Mouse (Mus musculus) neural tube, embryonic 14.5 days (tissue): ENCODE measurements around the gene Sestd1. TPM values are rescaled to one million over a fixed set of nuclear protein-coding genes. Genes with fewer than 3 reads are reported as not detected.

Experiments
- ATAC-seq: fragments of 200-750 bp; cut with Nextera tagmentation; 2 replicates; pipeline ENCODE4 v1.8.0; 2017; ENCODE audit warnings: low read depth, mild to moderate bottlenecking, moderate TSS enrichment, moderate library complexity
- H3K27ac ChIP-seq: fragments of 300-500 bp; sonication (generic); 2 replicates; pipeline ENCODE4 v1.5.1; 2014; ENCODE audit warnings: low read depth, mild to moderate bottlenecking, control low read depth, low read length, moderate library complexity, mixed read lengths
- H3K27me3 ChIP-seq: fragments of 300-500 bp; sonication (generic); 2 replicates; pipeline ENCODE4 v1.6.1; 2014; ENCODE audit warnings: low read length; ENCODE audit not compliant: control insufficient read depth, insufficient read depth
- H3K36me3 ChIP-seq: fragments of 300-500 bp; sonication (generic); 2 replicates; pipeline ENCODE4 v1.6.1; 2014; ENCODE audit warnings: low read length, mixed read lengths; ENCODE audit not compliant: control insufficient read depth, insufficient read depth
- H3K4me1 ChIP-seq: fragments of 300-500 bp; sonication (generic); 2 replicates; pipeline ENCODE4 v1.6.1; 2014; ENCODE audit warnings: low read length; ENCODE audit not compliant: control insufficient read depth, insufficient read depth
- H3K4me2 ChIP-seq: fragments of 300-500 bp; sonication (generic); 2 replicates; pipeline ENCODE4 v1.6.1; 2014; ENCODE audit warnings: mild to moderate bottlenecking, low read depth, low read length, control low read depth
- H3K4me3 ChIP-seq: fragments of 300-500 bp; sonication (generic); 2 replicates; pipeline ENCODE4 v1.5.1; 2014; ENCODE audit warnings: low read depth, low read length, control low read depth, mixed read lengths
- H3K9ac ChIP-seq: fragments of 300-500 bp; sonication (generic); replicated peaks from 2 replicates; pipeline ENCODE4 v1.6.1; 2014; ENCODE audit warnings: low read depth, mild to moderate bottlenecking, control low read depth, low read length, mixed read lengths
- H3K9me3 ChIP-seq: fragments of 300-500 bp; sonication (generic); 2 replicates; pipeline ENCODE4 v1.6.1; 2016; ENCODE audit warnings: low read length; ENCODE audit not compliant: control insufficient read depth
- WGBS: fragments of 180-500 bp; shearing (Covaris S2); extraction: QIAGEN DNeasy Blood & Tissue Kit; methylation state at CpG from one replicate; pipeline ENCODE4 v1.1.7; 2014; 5-methylcytosine and 5-hydroxymethylcytosine counted together
- polyA plus RNA-seq: library from polyadenylated mRNA; unstranded; fragments of >200 nt; fragmentation: Nextera tagmentation; extraction: Ambion mirVana; gene quantifications from 2 replicates; pipeline ENCODE4 v1.2.1, GENCODE M21; 2014

Sestd1 gene
- polyA plus RNA-seq, 1 experiment from 2014 or later, result 49.0 TPM

DNA sequence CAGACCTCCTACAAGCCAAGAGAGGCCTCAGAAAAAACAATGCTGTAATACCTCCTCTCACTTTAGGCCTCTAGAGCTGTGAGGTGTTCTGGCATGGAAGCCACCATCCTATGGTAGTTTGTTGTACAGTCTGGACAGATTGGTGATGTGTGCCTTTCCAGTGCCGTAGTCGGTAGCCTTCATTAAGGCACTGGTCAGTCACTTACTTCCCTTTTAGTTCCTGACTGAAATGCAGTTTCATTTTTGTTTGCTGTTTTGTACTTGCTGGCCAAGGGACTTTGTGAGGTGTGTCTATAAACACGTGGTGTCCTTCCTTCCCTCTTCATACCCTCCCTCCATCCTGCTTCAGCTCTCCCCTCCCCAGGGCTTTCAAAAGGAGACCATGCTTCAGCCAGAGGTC lies 24.1 kb upstream of the Sestd1 start:
- H3K4me3 ChIP-seq, result no peak overlapping the region
- H3K4me2 ChIP-seq, result no peak overlapping the region
- WGBS, result 77% methylated on average over 3 of the region's 3 CpGs

DNA sequence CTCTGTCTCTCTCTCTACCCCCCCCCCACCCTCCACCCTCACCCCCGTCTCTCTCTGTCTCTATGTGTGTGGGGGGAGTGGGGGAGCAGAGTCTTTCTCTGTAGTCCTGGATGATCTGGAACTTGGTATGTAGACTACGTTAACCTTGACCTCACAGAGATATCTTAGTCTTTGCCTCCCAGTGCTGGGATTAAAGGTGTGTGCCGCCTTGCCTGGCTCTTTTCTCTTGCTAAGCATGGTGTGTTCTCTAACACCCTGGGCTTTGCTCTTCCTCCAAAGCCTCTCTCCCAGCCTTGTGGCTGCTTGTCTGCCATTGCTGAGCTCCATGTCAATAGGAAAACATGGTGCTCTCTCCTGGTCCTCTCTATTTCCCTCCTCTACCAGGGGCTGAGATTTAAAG lies 23.3 kb upstream of the Sestd1 start:
- ATAC-seq, result no peak
- Histone ChIP-seq H3K27ac (no peak overlapping the region), H3K4me2 (no peak overlapping the region), H3K9me3 (no peaks in the 10 kb centered on the region), H3K4me1 (no peaks in the 10 kb centered on the region), H3K27me3 (no peaks in the 10 kb centered on the region), H3K36me3 (no peaks in the 10 kb centered on the region), H3K4me3 (no peak overlapping the region), H3K9ac (no peak overlapping the region)
- WGBS, result 82% methylated on average over 3 of the region's 3 CpGs

More for the DNA sequence above, 24.1 kb upstream of the Sestd1 start:
- Histone ChIP-seq H3K4me1 (no peaks in the 10 kb centered on the region), H3K27me3 (no peaks in the 10 kb centered on the region), H3K9ac (no peak overlapping the region), H3K27ac (no peak overlapping the region), H3K9me3 (no peaks in the 10 kb centered on the region), H3K36me3 (no peaks in the 10 kb centered on the region)
- no peak for ATAC-seq

- no peak overlapping the region for H3K9ac ChIP-seq
- no peak for ATAC-seq
- H3K4me2 ChIP-seq, result no peak overlapping the region
- 74% methylated on average over 6 of the region's 6 CpGs for WGBS
- H3K4me3 ChIP-seq, result no peak overlapping the region
- H3K27ac ChIP-seq, result no peak overlapping the region
- no peaks in the 10 kb centered on the region for H3K36me3 ChIP-seq
- H3K9me3 ChIP-seq, result no peaks in the 10 kb centered on the region
- no peaks in the 10 kb centered on the region for H3K4me1 ChIP-seq
- H3K27me3 ChIP-seq, result no peaks in the 10 kb centered on the region
Observed at GRCm38 (mm10) chr2:77302655-77303348, 22.4 kb upstream of the Sestd1 start.

- H3K4me3 ChIP-seq, result no peak overlapping the region
- 67% methylated on average over 9 of the region's 9 CpGs for WGBS
- no peak for ATAC-seq
- no peaks in the 10 kb centered on the region for H3K9me3 ChIP-seq
- no peaks in the 10 kb centered on the region for H3K4me1 ChIP-seq
- no peak overlapping the region for H3K4me2 ChIP-seq
- H3K9ac ChIP-seq, result no peak overlapping the region
- no peak overlapping the region for H3K27ac ChIP-seq
- no peaks in the 10 kb centered on the region for H3K36me3 ChIP-seq
- H3K27me3 ChIP-seq, result no peaks in the 10 kb centered on the region
Observed at GRCm38 (mm10) chr2:77301687-77302389, 21.4 kb upstream of the Sestd1 start.

GRCm38 (mm10) chr2:77289701-77290100 lies 9.3 kb upstream of the Sestd1 start:
- no peaks in the 10 kb centered on the region for H3K9me3 ChIP-seq
- H3K36me3 ChIP-seq, result no peaks in the 10 kb centered on the region
- H3K9ac ChIP-seq, result no peak overlapping the region
- no peaks in the 10 kb centered on the region for H3K27me3 ChIP-seq
- H3K4me1 ChIP-seq, result no peaks in the 10 kb centered on the region
- H3K27ac ChIP-seq, result no peak overlapping the region
- no peak overlapping the region for H3K4me3 ChIP-seq
- H3K4me2 ChIP-seq, result no peak overlapping the region
- no peak for ATAC-seq
- 70% methylated on average over 6 of the region's 6 CpGs for WGBS

DNA sequence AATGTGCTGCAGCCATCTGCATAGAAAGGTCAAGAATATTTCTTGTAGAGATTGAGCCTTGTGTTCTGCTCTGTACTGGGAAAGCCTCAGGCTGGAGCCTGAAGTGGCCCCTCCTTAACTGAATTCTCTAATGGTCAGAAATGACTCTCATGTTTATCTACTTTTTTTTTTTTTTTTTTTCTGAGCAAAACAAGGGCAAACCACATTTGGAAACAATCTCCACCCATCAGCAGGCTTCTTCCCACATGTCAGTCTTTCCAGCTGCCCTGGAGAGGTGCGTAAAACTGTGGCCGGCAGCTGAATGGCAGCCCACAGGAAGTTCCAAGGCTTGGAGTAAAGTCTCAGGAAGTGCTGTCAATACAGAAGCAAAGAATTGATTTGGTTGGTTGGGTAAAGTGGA lies 6.4 kb upstream of the Sestd1 start:
- no peak overlapping the region for H3K27ac ChIP-seq
- no peak overlapping the region for H3K9ac ChIP-seq
- no peaks in the 10 kb centered on the region for H3K4me1 ChIP-seq
- no peak for ATAC-seq
- no peak overlapping the region for H3K4me3 ChIP-seq
- H3K27me3 ChIP-seq, result no peaks in the 10 kb centered on the region
- WGBS, result 62% methylated on average over 2 of the region's 2 CpGs
- no peaks in the 10 kb centered on the region for H3K36me3 ChIP-seq
- no peak overlapping the region for H3K4me2 ChIP-seq
- no peaks in the 10 kb centered on the region for H3K9me3 ChIP-seq

DNA sequence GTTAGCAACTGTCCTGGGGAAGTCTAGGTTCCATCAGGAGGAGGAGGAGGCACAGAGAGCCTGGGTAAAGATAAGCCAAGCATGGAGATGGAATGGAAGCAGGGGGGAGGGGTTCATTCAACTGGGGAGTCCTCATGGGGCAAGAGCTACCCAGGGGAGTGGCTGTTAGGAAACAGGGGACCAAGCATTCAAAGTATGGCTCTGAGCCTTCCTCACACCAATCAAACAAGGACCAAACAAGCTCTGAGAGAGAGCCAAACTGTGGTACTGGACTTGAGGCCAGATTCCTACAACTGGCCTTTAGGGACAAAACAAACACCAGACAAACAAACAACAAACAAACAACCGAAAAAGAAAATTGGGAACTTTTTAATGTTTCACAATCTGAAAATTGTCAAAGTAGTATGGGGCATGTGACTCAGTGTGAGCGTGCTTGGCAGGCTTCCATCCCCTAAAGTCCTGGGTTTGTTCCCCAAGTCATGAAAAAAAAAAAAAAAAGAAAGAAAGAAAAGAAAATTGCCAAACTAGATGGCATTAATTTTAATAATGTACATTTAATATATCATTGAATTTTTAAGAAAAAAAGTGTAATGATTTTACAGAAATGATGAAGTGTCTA lies 4.0 kb upstream of the Sestd1 start:
- Histone ChIP-seq H3K27ac (no peak overlapping the region), H3K4me2 (no peak overlapping the region), H3K4me3 (no peak overlapping the region), H3K9ac (no peak overlapping the region), H3K27me3 (no peaks in the 10 kb centered on the region), H3K4me1 (peaks cover 3% of the 10 kb centered on the region; the same call in 1 of the 2 replicates), H3K9me3 (no peaks in the 10 kb centered on the region), H3K36me3 (no peaks in the 10 kb centered on the region)
- 88% methylated on average over 2 of the region's 2 CpGs for WGBS
- no peak for ATAC-seq

DNA sequence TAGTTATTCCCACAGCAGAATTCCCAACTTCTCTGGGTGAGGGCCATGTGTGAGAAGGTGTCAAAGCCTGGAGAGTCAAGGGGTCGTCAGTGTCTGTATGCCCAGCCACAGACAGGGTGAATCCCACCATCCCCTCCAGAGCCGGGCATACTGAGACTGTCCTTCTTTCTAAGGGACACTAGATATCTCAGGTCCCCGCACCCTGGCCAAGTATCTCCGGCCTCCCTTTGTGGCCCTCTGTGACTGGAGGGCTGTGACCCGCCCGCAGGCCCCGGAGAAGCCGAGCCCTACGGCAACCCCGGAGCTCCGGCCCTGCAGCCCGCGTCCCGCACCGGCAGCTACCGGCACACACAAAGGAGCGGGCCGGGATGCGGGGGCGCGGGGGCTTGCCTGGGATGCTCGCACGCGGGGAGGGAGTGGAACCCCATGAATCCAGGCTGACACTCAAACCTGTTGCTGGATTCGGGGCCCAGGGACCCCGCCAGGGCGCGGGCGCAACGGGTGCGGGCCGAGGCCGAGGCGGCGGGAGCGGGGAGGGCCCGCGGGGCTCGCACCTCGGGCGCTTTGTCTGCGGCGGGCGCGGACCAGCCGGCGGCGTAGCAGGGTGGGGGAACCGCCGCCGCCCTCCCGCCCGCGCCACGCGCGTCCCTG lies 406 bp downstream of the Sestd1 start:
- Histone ChIP-seq H3K4me3 (peak overlapping the region; percentile 95), H3K27ac (peak overlapping the region; percentile 87), H3K9me3 (no peaks in the 10 kb centered on the region), H3K9ac (peak overlapping the region; percentile 99), H3K27me3 (no peaks in the 10 kb centered on the region), H3K4me1 (peaks cover 10% of the 10 kb centered on the region), H3K4me2 (peak overlapping the region; percentile 74), H3K36me3 (no peaks in the 10 kb centered on the region)
- 1% methylated on average over 25 of the region's 57 CpGs for WGBS
- peak; percentile 70 for ATAC-seq

DNA sequence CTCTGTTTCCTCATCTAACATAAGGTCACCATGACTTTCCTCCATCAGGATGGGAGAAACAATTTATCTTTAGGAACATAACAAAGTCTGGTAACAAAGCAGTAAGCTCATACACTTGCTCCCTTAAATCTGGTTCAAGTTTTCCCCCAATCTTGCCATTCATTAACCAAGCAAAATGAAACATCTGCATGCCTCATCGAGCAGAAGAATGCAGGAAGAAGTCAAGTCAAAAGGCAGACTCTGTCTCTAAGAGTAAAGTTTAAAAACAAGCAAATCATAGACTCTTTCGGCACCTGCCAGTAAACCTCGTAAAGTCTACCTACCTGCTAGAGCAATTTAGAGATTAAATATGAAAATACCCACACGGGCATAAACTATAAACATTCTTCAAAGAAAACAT lies 3.1 kb downstream of the Sestd1 start:
- Histone ChIP-seq H3K9me3 (no peaks in the 10 kb centered on the region), H3K27ac (no peak overlapping the region), H3K4me2 (no peak overlapping the region), H3K27me3 (no peaks in the 10 kb centered on the region), H3K9ac (no peak overlapping the region), H3K36me3 (no peaks in the 10 kb centered on the region), H3K4me1 (peaks cover 10% of the 10 kb centered on the region), H3K4me3 (no peak overlapping the region)
- no peak for ATAC-seq
- 69% methylated on average over 4 of the region's 4 CpGs for WGBS
